ENCODE assay signal across 8 mouse cellular contexts in genomic region chr15:83772460-83772859, GRCm38 (mm10). TPM values are rescaled to one million over a fixed set of nuclear protein-coding genes. Genes with fewer than 3 reads are reported as not detected.
DNase-seq lines count a peak whose midpoint lies in the region; ATAC-seq and TF ChIP-seq lines count a peak whose summit lies in the region.

No protein-coding gene starts in this region.

- peak; percentile 16; the same call in 1 of the 2 replicates for ATAC-seq in forebrain, embryonic 14.5 days
- no peak for ATAC-seq in forebrain, embryonic 11.5 days (replicated peaks; ENCODE audit: low FRiP score)
- ATAC-seq in lung, embryonic 14.5 days (ENCODE audit: insufficient read depth) = no peak
- no peak for ATAC-seq in megakaryocyte, adult 5-6 weeks (ENCODE audit: poor library complexity, severe bottlenecking)
- ATAC-seq in intestine, postnatal 0 days = no peak

- no peak overlapping the region for H3K9ac ChIP-seq in forebrain, embryonic 14.5 days (ENCODE audit: low read length)
- H3K9ac ChIP-seq in forebrain, embryonic 11.5 days (ENCODE audit: low read length) = no peak overlapping the region
- H3K9ac ChIP-seq in lung, embryonic 14.5 days = no peak overlapping the region
- H3K9ac ChIP-seq in intestine, postnatal 0 days (ENCODE audit: low read depth, low read length) = no peak overlapping the region

- peak; percentile 27 for DNase-seq in forebrain, embryonic 14.5 days (ENCODE audit: low spot score)
- no peak for DNase-seq in forebrain, embryonic 11.5 days (ENCODE audit: low spot score)
- DNase-seq in lung, embryonic 14.5 days = peak; percentile 31
- no peak for DNase-seq in lung, adult 2 months
- DNase-seq in gastrocnemius, postnatal 4 days (ENCODE audit: low spot score in 2 of 2) = peak; percentile 52 to 70
- DNase-seq in lung, postnatal 14 days = peak; percentile 28

- H3K4me3 ChIP-seq in forebrain, embryonic 14.5 days (ENCODE audit: low read depth, low read length) = no peak overlapping the region
- no peak overlapping the region for H3K4me3 ChIP-seq in forebrain, embryonic 11.5 days (ENCODE audit: low read depth, low read length)
- no peak overlapping the region for H3K4me3 ChIP-seq in lung, embryonic 14.5 days (ENCODE audit: low read depth, low read length)
- H3K4me3 ChIP-seq in lung, adult 2 months (replicated peaks; ENCODE audit: extremely low read depth, low read depth, low read length) = no peak overlapping the region
- no peak overlapping the region for H3K4me3 ChIP-seq in intestine, postnatal 0 days (ENCODE audit: low read depth, low read length)

- TF ChIP-seq POLR2A in lung, adult 2 months (IDR thresholded peaks at IDR 0.05; ENCODE audit: borderline replicate concordance, extremely low read depth, low read depth, low read length) = no peak

- H3K4me2 ChIP-seq in forebrain, embryonic 14.5 days (ENCODE audit: low read length) = no peak overlapping the region
- no peak overlapping the region for H3K4me2 ChIP-seq in forebrain, embryonic 11.5 days (ENCODE audit: low read depth, low read length, severe bottlenecking)
- no peak overlapping the region for H3K4me2 ChIP-seq in lung, embryonic 14.5 days
- H3K4me2 ChIP-seq in intestine, postnatal 0 days (replicated peaks; ENCODE audit: low read depth) = no peak overlapping the region

- H3K36me3 ChIP-seq in forebrain, embryonic 14.5 days (ENCODE audit: control insufficient read depth, insufficient read depth, low read length) = no peaks in the 10 kb centered on the region
- no peaks in the 10 kb centered on the region for H3K36me3 ChIP-seq in forebrain, embryonic 11.5 days (ENCODE audit: control insufficient read depth, insufficient read depth, low read length)
- no peaks in the 10 kb centered on the region for H3K36me3 ChIP-seq in lung, embryonic 14.5 days (ENCODE audit: insufficient read depth)
- no peaks in the 10 kb centered on the region for H3K36me3 ChIP-seq in intestine, postnatal 0 days (ENCODE audit: control insufficient read depth, insufficient read depth)

- H3K9me3 ChIP-seq in forebrain, embryonic 14.5 days (replicated peaks; ENCODE audit: control insufficient read depth, low read length) = no peaks in the 10 kb centered on the region
- H3K9me3 ChIP-seq in forebrain, embryonic 11.5 days (ENCODE audit: control insufficient read depth, low read length) = no peaks in the 10 kb centered on the region
- no peaks in the 10 kb centered on the region for H3K9me3 ChIP-seq in lung, embryonic 14.5 days (ENCODE audit: low read depth, low read length)
- H3K9me3 ChIP-seq in intestine, postnatal 0 days (ENCODE audit: control insufficient read depth) = no peaks in the 10 kb centered on the region

- H3K27me3 ChIP-seq in forebrain, embryonic 14.5 days (replicated peaks; ENCODE audit: control insufficient read depth, insufficient read depth, low read length) = no peaks in the 10 kb centered on the region
- H3K27me3 ChIP-seq in forebrain, embryonic 11.5 days (ENCODE audit: control insufficient read depth, insufficient read depth, low read length) = no peaks in the 10 kb centered on the region
- 0 out of 2 replicates have a peak, but pooled peaks cover 5% of the 10 kb centered on the region for H3K27me3 ChIP-seq in lung, embryonic 14.5 days (ENCODE audit: insufficient read depth, low read length)
- H3K27me3 ChIP-seq in intestine, postnatal 0 days (replicated peaks; ENCODE audit: control insufficient read depth, insufficient read depth, low read length) = no peaks in the 10 kb centered on the region

- TF ChIP-seq CTCF in lung, embryonic 14.5 days (IDR thresholded peaks at IDR 0.05; ENCODE audit: low read depth) = no peak
- TF ChIP-seq CTCF in lung, adult 2 months (IDR thresholded peaks at IDR 0.05; ENCODE audit: insufficient read depth, low read length) = no peak
- TF ChIP-seq CTCF in intestine, postnatal 0 days (IDR thresholded peaks at IDR 0.05; ENCODE audit: low read depth) = no peak

- no peak overlapping the region; the same call in 1 of the 2 replicates for H3K27ac ChIP-seq in forebrain, embryonic 14.5 days (ENCODE audit: low read depth, low read length)
- H3K27ac ChIP-seq in forebrain, embryonic 11.5 days (ENCODE audit: low read depth, low read length) = no peak overlapping the region
- no peak overlapping the region for H3K27ac ChIP-seq in lung, embryonic 14.5 days (ENCODE audit: low read depth)
- no peak overlapping the region for H3K27ac ChIP-seq in intestine, postnatal 0 days (ENCODE audit: low read depth, low read length)

- peaks cover 13% of the 10 kb centered on the region; the same call in 1 of the 2 replicates for H3K4me1 ChIP-seq in forebrain, embryonic 14.5 days (ENCODE audit: control insufficient read depth, insufficient read depth, low read length)
- H3K4me1 ChIP-seq in forebrain, embryonic 11.5 days (replicated peaks; ENCODE audit: control insufficient read depth, insufficient read depth, low read length) = no peaks in the 10 kb centered on the region
- H3K4me1 ChIP-seq in lung, embryonic 14.5 days (ENCODE audit: insufficient read depth) = no peaks in the 10 kb centered on the region
- H3K4me1 ChIP-seq in lung, adult 2 months (ENCODE audit: control insufficient read depth, insufficient read depth, low read length) = no peaks in the 10 kb centered on the region
- no peaks in the 10 kb centered on the region for H3K4me1 ChIP-seq in intestine, postnatal 0 days (replicated peaks; ENCODE audit: control insufficient read depth, insufficient read depth, low read length)

- WGBS in forebrain, embryonic 14.5 days = 59% methylated on average over 5 of the region's 5 CpGs
- WGBS in forebrain, embryonic 11.5 days = 74% methylated on average over 5 of the region's 5 CpGs
- 43% methylated on average over 5 of the region's 5 CpGs for WGBS in lung, embryonic 14.5 days
- WGBS in lung, adult 2 months = 19% methylated on average over 5 of the region's 5 CpGs
- WGBS in intestine, postnatal 0 days = 63% methylated on average over 5 of the region's 5 CpGs

RNA-seq across cellular contexts. Expression of gene Mpped1, which starts 6.8 kb away (rescaled TPM):
- polyA plus RNA-seq in forebrain, embryonic 14.5 days (2014; fragmentation: Nextera tagmentation; extraction: Ambion mirVana) = 194 and 262 TPM in 2 replicates
- 39.2 and 40.6 TPM in 2 replicates for polyA plus RNA-seq in forebrain, embryonic 11.5 days (2014; fragmentation: Nextera tagmentation; extraction: Ambion mirVana)
- 0.99 and 1.4 TPM in 2 replicates for polyA plus RNA-seq in lung, embryonic 14.5 days (2014; fragmentation: Nextera tagmentation; extraction: Ambion mirVana)
- polyA plus RNA-seq in lung, adult 2 months (2012; rRNA removed) = not detected in 2 replicates
- 1 to 10 TPM in 1 of 2 experiments, under 1 TPM in 1; 0.42 to 1.1 TPM for total RNA-seq in gastrocnemius, postnatal 4 days (2021)
- total RNA-seq in megakaryocyte, adult 5-6 weeks (2015) = not detected in 2 replicates
- total RNA-seq in megakaryocyte, adult 5-6 weeks (2017) = not detected in 2 replicates
- polyA plus RNA-seq in intestine, postnatal 0 days (2015; fragmentation: Nextera tagmentation; extraction: Ambion mirVana) = 0.07 and 0.16 TPM in 2 replicates

RNA-seq across cellular contexts. Expression of gene Scube1, which starts 47.6 kb away (rescaled TPM):
- polyA plus RNA-seq in forebrain, embryonic 14.5 days (2014; fragmentation: Nextera tagmentation; extraction: Ambion mirVana) = 8.2 and 13.6 TPM in 2 replicates
- 33.9 and 38.0 TPM in 2 replicates for polyA plus RNA-seq in forebrain, embryonic 11.5 days (2014; fragmentation: Nextera tagmentation; extraction: Ambion mirVana)
- 4.1 and 6.0 TPM in 2 replicates for polyA plus RNA-seq in lung, embryonic 14.5 days (2014; fragmentation: Nextera tagmentation; extraction: Ambion mirVana)
- 17.2 and 18.8 TPM in 2 replicates for polyA plus RNA-seq in lung, adult 2 months (2012; rRNA removed)
- 1 to 10 TPM; 3.3 to 4.6 TPM for total RNA-seq in gastrocnemius, postnatal 4 days (2021)
- not detected in 2 replicates for total RNA-seq in megakaryocyte, adult 5-6 weeks (2015)
- not detected in 2 replicates for total RNA-seq in megakaryocyte, adult 5-6 weeks (2017)
- 2.5 and 2.7 TPM in 2 replicates for polyA plus RNA-seq in intestine, postnatal 0 days (2015; fragmentation: Nextera tagmentation; extraction: Ambion mirVana)

Comparison
In these comparisons a context has a peak if more than half of its experiments do, and no peak if none do; other contexts are left out.
1. DNase-seq: peak in forebrain, embryonic 14.5 days (single experiment), lung, embryonic 14.5 days (single experiment), gastrocnemius, postnatal 4 days (2 of 2) and lung, postnatal 14 days (single experiment); none in forebrain, embryonic 11.5 days (single experiment) and lung, adult 2 months (single experiment).
2. RNA of gene Mpped1, which starts 6.8 kb away (polyA plus RNA-seq): 194 to 262 TPM in forebrain, embryonic 14.5 days and 39.2 to 40.6 TPM in forebrain, embryonic 11.5 days; 0.99 to 1.4 TPM in lung, embryonic 14.5 days, 0.07 to 0.16 TPM in intestine, postnatal 0 days and not detected in lung, adult 2 months; every median in the first group is over 10 times any median in the second.